Mouse (Mus musculus) forebrain, embryonic 11.5 days (tissue): ENCODE results near the gene Meis1. TPM values are rescaled to one million over a fixed set of nuclear protein-coding genes. Genes with fewer than 3 reads are reported as not detected.

Experiments
- ATAC-seq: fragments of 200-750 bp; cut with Nextera tagmentation; replicated peaks from 2 replicates; pipeline ENCODE4 v1.8.0; 2017; ENCODE audit warnings: moderate TSS enrichment; ENCODE audit not compliant: low FRiP score
- DNase-seq: peaks from one replicate; pipeline ENCODE4 v3.0.0-alpha.2; 2017; ENCODE audit warnings: low spot score
- H3K27ac ChIP-seq: fragments of 300-500 bp; sonication (generic); 2 replicates; pipeline ENCODE4 v1.5.1; 2014; ENCODE audit warnings: low read depth, low read length
- H3K27me3 ChIP-seq: fragments of 300-500 bp; sonication (generic); 2 replicates; pipeline ENCODE4 v1.6.1; 2014; ENCODE audit warnings: mild to moderate bottlenecking, low read length, mixed read lengths; ENCODE audit not compliant: control insufficient read depth, insufficient read depth
- H3K36me3 ChIP-seq: fragments of 300-500 bp; sonication (generic); 2 replicates; pipeline ENCODE4 v1.6.1; 2014; ENCODE audit warnings: mild to moderate bottlenecking, low read length, moderate library complexity, mixed read lengths; ENCODE audit not compliant: control insufficient read depth, insufficient read depth
- H3K4me1 ChIP-seq: fragments of 300-500 bp; sonication (generic); replicated peaks from 2 replicates; pipeline ENCODE4 v1.6.1; 2014; ENCODE audit warnings: low read length, mixed read lengths; ENCODE audit not compliant: control insufficient read depth, insufficient read depth
- H3K4me2 ChIP-seq: fragments of 300-500 bp; sonication (generic); 2 replicates; pipeline ENCODE4 v1.6.1; 2014; ENCODE audit warnings: low read depth, mild to moderate bottlenecking, low read length, moderate library complexity, mixed read lengths; ENCODE audit not compliant: severe bottlenecking
- H3K4me3 ChIP-seq: fragments of 300-500 bp; sonication (generic); 2 replicates; pipeline ENCODE4 v1.5.1; 2014; ENCODE audit warnings: low read depth, low read length
- H3K9ac ChIP-seq: fragments of 300-500 bp; sonication (generic); 2 replicates; pipeline ENCODE4 v1.6.1; 2014; ENCODE audit warnings: low read length
- H3K9me3 ChIP-seq: fragments of 300-500 bp; sonication (generic); 2 replicates; pipeline ENCODE4 v1.6.1; 2016; ENCODE audit warnings: low read length, mixed read lengths; ENCODE audit not compliant: control insufficient read depth
- WGBS: fragments of 180-500 bp; shearing (Covaris S2); extraction: QIAGEN DNeasy Blood & Tissue Kit; methylation state at CpG from one replicate; pipeline ENCODE4 v1.1.7; 2014; 5-methylcytosine and 5-hydroxymethylcytosine counted together
- polyA plus RNA-seq: library from polyadenylated mRNA; unstranded; fragments of >200 nt; fragmentation: Nextera tagmentation; extraction: Ambion mirVana; gene quantifications from 2 replicates; pipeline ENCODE4 v1.2.1, GENCODE M21; 2014

Gene Meis1
- polyA plus RNA-seq, 1 experiment from 2014 or later: 29.9 TPM

- peaks cover 11% of the 10 kb centered on the region; the same call in 1 of the 2 replicates for H3K4me1 ChIP-seq
- peak overlapping the region; percentile 57 for H3K4me3 ChIP-seq
- H3K27me3 ChIP-seq: peaks cover 23% of the 10 kb centered on the region
- no peaks in the 10 kb centered on the region for H3K9me3 ChIP-seq
- no peaks in the 10 kb centered on the region for H3K36me3 ChIP-seq
- H3K4me2 ChIP-seq: peak overlapping the region; percentile 82
- WGBS: under 1% methylated on average over 10 of the region's 10 CpGs
- no peak overlapping the region for H3K27ac ChIP-seq
- ATAC-seq (no peak), DNase-seq (no peak)
- H3K9ac ChIP-seq: peak overlapping the region; percentile 57
Observed at GRCm38 (mm10) chr11:19016481-19017220, 2.1 kb downstream of the Meis1 start.

DNA sequence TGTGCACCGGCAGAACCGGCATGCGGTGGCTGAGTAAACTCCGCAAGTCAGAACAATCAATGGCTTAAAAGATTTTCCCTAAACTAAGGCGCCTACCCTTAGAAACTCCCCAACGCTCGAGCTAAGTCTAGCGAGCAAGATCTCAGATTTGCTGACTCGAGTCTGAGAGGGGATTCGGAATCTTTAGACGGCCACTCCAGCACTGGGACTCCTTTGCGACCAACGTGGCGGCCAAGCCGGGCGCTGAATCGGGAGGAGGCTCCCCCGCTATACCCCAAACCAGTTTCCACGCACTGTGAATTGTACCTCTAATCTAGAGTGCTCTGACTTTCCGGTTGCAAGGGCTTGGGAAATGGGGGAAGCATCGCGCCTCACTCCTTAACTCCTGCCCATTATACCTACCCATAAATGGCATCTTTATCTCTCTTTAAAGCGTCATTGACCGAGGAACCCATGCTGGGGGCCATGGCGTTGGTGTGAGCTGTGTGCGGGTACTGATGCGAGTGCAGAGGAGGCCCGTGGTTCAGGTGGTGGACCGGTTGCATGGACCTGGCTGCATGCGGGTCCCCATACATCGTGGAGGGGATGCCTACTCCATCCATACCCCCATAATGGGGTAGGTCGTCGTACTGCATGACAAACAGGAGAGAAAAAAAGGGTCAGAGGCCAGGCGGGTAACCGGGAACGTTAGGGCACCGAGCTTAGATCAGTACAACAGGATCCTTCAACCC lies 2.9 kb downstream of the Meis1 start:
- peaks cover 26% of the 10 kb centered on the region for H3K27me3 ChIP-seq
- WGBS: under 1% methylated on average over 37 of the region's 37 CpGs
- peak overlapping the region; percentile 57 for H3K9ac ChIP-seq
- H3K27ac ChIP-seq: no peak overlapping the region
- no peak for ATAC-seq
- DNase-seq: peak; percentile 67
- peak overlapping the region; percentile 82 for H3K4me2 ChIP-seq
- no peaks in the 10 kb centered on the region for H3K36me3 ChIP-seq
- no peaks in the 10 kb centered on the region for H3K9me3 ChIP-seq
- peak overlapping the region; percentile 57 for H3K4me3 ChIP-seq
- H3K4me1 ChIP-seq: peaks cover 11% of the 10 kb centered on the region; the same call in 1 of the 2 replicates

DNA sequence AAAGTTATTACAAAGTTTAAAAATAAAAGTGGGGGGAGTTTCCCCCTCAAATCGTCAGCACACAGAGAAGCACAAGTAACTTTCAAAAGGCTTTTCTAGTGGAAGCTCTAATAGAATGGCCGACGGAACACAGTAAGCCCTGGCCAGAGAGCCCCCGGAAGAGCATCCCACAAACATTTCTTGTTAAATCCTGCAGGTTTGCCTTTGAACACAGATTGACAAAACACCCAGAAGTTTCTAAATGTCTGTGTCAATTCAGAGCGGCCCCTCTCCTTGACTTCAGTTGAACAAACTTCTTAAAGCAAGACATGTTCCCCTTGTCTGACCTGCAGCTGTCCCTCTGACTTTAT lies 3.4 kb downstream of the Meis1 start:
- peaks cover 29% of the 10 kb centered on the region for H3K27me3 ChIP-seq

GRCm38 (mm10) chr11:19014441-19015161 lies 4.2 kb downstream of the Meis1 start:
- WGBS: under 1% methylated on average over 35 of the region's 35 CpGs
- H3K9me3 ChIP-seq: no peaks in the 10 kb centered on the region
- no peaks in the 10 kb centered on the region for H3K36me3 ChIP-seq
- ATAC-seq (no peak), DNase-seq (peak; percentile 74)
- H3K4me3 ChIP-seq: peak overlapping the region; percentile 57
- H3K27me3 ChIP-seq: peaks cover 31% of the 10 kb centered on the region
- H3K4me1 ChIP-seq: peaks cover 11% of the 10 kb centered on the region; the same call in 1 of the 2 replicates
- no peak overlapping the region for H3K27ac ChIP-seq
- H3K4me2 ChIP-seq: peak overlapping the region; percentile 82
- peak overlapping the region; percentile 57 for H3K9ac ChIP-seq

More for the DNA sequence above, 3.4 kb downstream of the Meis1 start:
- Histone ChIP-seq H3K4me2 (peak overlapping the region; percentile 82), H3K4me1 (peaks cover 11% of the 10 kb centered on the region; the same call in 1 of the 2 replicates), H3K9ac (peak overlapping the region; percentile 57), H3K27ac (no peak overlapping the region), H3K9me3 (no peaks in the 10 kb centered on the region), H3K36me3 (no peaks in the 10 kb centered on the region), H3K4me3 (peak overlapping the region; percentile 57)
- ATAC-seq (no peak), DNase-seq (no peak)
- under 1% methylated on average over 5 of the region's 5 CpGs for WGBS

GRCm38 (mm10) chr11:19014113-19014440 lies 4.7 kb downstream of the Meis1 start:
- H3K4me1 ChIP-seq: peaks cover 11% of the 10 kb centered on the region; the same call in 1 of the 2 replicates
- no peak overlapping the region for H3K27ac ChIP-seq
- no peaks in the 10 kb centered on the region for H3K36me3 ChIP-seq
- no peak for DNase-seq
- peak overlapping the region; percentile 57 for H3K4me3 ChIP-seq
- H3K9me3 ChIP-seq: no peaks in the 10 kb centered on the region
- WGBS: 9% methylated on average over 12 of the region's 12 CpGs
- peak overlapping the region; percentile 57 for H3K9ac ChIP-seq
- H3K27me3 ChIP-seq: peaks cover 34% of the 10 kb centered on the region
- peak overlapping the region; percentile 82 for H3K4me2 ChIP-seq
- no peak for ATAC-seq

- ATAC-seq (no peak), DNase-seq (no peak)
- peaks cover 40% of the 10 kb centered on the region for H3K27me3 ChIP-seq
- peak overlapping the region; percentile 82 for H3K4me2 ChIP-seq
- H3K27ac ChIP-seq: no peak overlapping the region
- WGBS: 7% methylated on average over 25 of the region's 25 CpGs
- H3K36me3 ChIP-seq: no peaks in the 10 kb centered on the region
- H3K9me3 ChIP-seq: no peaks in the 10 kb centered on the region
- H3K4me3 ChIP-seq: peak overlapping the region; percentile 57
- H3K4me1 ChIP-seq: peaks cover 11% of the 10 kb centered on the region; the same call in 1 of the 2 replicates
- peak overlapping the region; percentile 46 for H3K9ac ChIP-seq
Observed at GRCm38 (mm10) chr11:19013141-19014112, 5.4 kb downstream of the Meis1 start.

DNA sequence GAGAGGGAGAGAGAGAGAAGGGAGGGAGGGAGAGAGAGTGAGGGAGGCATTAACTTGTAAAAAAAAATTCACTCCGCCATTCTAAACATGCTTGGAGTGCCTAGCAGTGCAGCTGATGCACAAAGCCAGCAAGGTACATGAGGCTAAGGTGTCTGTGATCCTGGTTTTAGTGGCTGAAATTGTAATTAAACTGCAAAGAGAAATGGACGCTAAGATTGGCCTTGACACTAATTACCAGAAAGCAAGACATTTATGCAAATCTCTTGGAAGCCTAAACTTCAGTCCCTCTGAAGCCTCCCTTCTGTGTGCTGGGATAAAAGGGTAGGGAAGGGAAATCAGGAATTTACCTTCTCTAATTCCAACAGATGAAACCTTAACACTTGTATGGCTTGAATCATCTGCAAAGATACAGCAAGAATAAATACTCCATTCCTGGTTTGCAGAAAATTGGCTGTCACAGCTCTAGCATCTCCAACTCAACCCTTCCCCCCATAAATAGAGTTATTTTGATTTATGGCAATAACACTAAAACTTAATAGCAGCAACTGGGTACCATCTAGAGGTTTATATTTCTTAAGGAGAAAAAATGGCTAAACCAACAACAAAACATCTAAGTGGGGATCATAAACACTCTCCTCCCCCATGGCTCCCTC lies 6.2 kb downstream of the Meis1 start:
- peaks cover 42% of the 10 kb centered on the region for H3K27me3 ChIP-seq

More for the DNA sequence above, 6.2 kb downstream of the Meis1 start:
- ATAC-seq (no peak), DNase-seq (no peak)
- no peaks in the 10 kb centered on the region for H3K36me3 ChIP-seq
- no peak overlapping the region for H3K9ac ChIP-seq
- peaks cover 15% of the 10 kb centered on the region; the same call in 1 of the 2 replicates for H3K4me1 ChIP-seq
- H3K4me2 ChIP-seq: peak overlapping the region; percentile 82; the same call in 1 of the 2 replicates
- no peak overlapping the region for H3K27ac ChIP-seq
- no peaks in the 10 kb centered on the region for H3K9me3 ChIP-seq
- no peak overlapping the region for H3K4me3 ChIP-seq
- 13% methylated on average over 2 of the region's 2 CpGs for WGBS
